Mouse (Mus musculus) neural tube, embryonic 15.5 days (tissue): ENCODE results near the gene Thop1. TPM values are rescaled to one million over a fixed set of nuclear protein-coding genes. Genes with fewer than 3 reads are reported as not detected.

Experiments used
- ATAC-seq: fragments of 200-750 bp; cut with Nextera tagmentation; 2 replicates; pipeline ENCODE4 v1.8.0; 2017; ENCODE audit warnings: mild to moderate bottlenecking, moderate TSS enrichment, moderate library complexity; ENCODE audit not compliant: low FRiP score
- H3K27ac ChIP-seq: fragments of 300-500 bp; sonication (generic); replicated peaks from 2 replicates; pipeline ENCODE4 v1.5.1; 2015; ENCODE audit warnings: mild to moderate bottlenecking, inconsistent platforms
- H3K27me3 ChIP-seq: fragments of 300-500 bp; sonication (generic); replicated peaks from 2 replicates; pipeline ENCODE4 v1.6.1; 2015; ENCODE audit warnings: inconsistent platforms
- H3K36me3 ChIP-seq: fragments of 300-500 bp; sonication (generic); 2 replicates; pipeline ENCODE4 v1.6.1; 2015; ENCODE audit warnings: inconsistent platforms
- H3K4me1 ChIP-seq: fragments of 300-500 bp; sonication (generic); 2 replicates; pipeline ENCODE4 v1.6.1; 2015; ENCODE audit warnings: inconsistent platforms
- H3K4me2 ChIP-seq: fragments of 300-500 bp; sonication (generic); 2 replicates; pipeline ENCODE4 v1.6.1; 2015; ENCODE audit warnings: inconsistent platforms, mild to moderate bottlenecking, moderate library complexity
- H3K4me3 ChIP-seq: fragments of 300-500 bp; sonication (generic); replicated peaks from 2 replicates; pipeline ENCODE4 v1.5.1; 2015; ENCODE audit warnings: mild to moderate bottlenecking, inconsistent platforms
- H3K9ac ChIP-seq: fragments of 300-500 bp; sonication (generic); replicated peaks from 2 replicates; pipeline ENCODE4 v1.6.1; 2015; ENCODE audit warnings: mild to moderate bottlenecking, inconsistent platforms
- H3K9me3 ChIP-seq: fragments of 300-500 bp; sonication (generic); replicated peaks from 2 replicates; pipeline ENCODE4 v1.6.1; 2016; ENCODE audit warnings: inconsistent platforms
- WGBS: fragments of 180-500 bp; shearing (Covaris S2); methylation state at CpG from one replicate; pipeline ENCODE4 v1.1.7; 2015; ENCODE audit warnings: mixed read lengths; 5-methylcytosine and 5-hydroxymethylcytosine counted together
- polyA plus RNA-seq: library from polyadenylated mRNA; unstranded; fragments of >200 nt; fragmentation: Nextera tagmentation; extraction: Ambion mirVana; gene quantifications from 2 replicates; pipeline ENCODE4 v1.2.1, GENCODE M21; 2015

Gene Thop1
- polyA plus RNA-seq, 1 experiment from 2014 or later = 44.3 TPM

GRCm38 (mm10) chr10:81082168-81082960 is 12.5 kb downstream of the Thop1 start:
- Histone ChIP-seq H3K36me3 (peaks cover 58% of the 10 kb centered on the region), H3K4me1 (no peaks in the 10 kb centered on the region), H3K27me3 (no peaks in the 10 kb centered on the region), H3K4me2 (no peak overlapping the region), H3K9me3 (no peaks in the 10 kb centered on the region), H3K27ac (no peak overlapping the region), H3K4me3 (no peak overlapping the region), H3K9ac (no peak overlapping the region)
- WGBS = 85% methylated on average over 7 of the region's 7 CpGs
- ATAC-seq = peak; percentile 40

DNA sequence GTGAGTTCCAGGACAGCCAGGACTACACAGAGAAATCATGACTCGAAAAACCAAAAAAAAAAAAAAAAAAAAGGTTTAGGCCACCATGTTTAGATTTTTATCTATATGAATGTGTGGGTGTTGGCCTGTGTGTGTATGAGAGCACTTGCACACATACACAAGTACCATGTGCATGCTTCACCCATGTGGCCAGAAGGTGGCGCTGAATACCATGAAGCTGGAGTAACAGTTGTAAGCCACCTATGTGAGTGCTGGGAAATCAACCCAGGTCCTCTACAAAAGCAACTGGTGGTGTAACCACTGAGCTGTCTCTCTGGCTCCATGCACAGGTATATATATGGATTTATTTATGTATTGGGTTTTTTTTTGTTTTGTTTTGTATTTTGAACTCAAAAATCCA is 17.2 kb downstream of the Thop1 start:
- ATAC-seq = no peak
- Histone ChIP-seq H3K9me3 (no peaks in the 10 kb centered on the region), H3K27ac (no peak overlapping the region), H3K4me3 (no peak overlapping the region), H3K4me1 (peaks cover 6% of the 10 kb centered on the region), H3K4me2 (no peak overlapping the region), H3K36me3 (peaks cover 11% of the 10 kb centered on the region), H3K27me3 (no peaks in the 10 kb centered on the region), H3K9ac (no peak overlapping the region)
- 48% methylated on average over 2 of the region's 2 CpGs for WGBS

- H3K4me1 ChIP-seq = peaks cover 6% of the 10 kb centered on the region
- H3K9me3 ChIP-seq = no peaks in the 10 kb centered on the region
- H3K4me2 ChIP-seq = no peak overlapping the region
- H3K27me3 ChIP-seq = peaks cover 5% of the 10 kb centered on the region; the same call in 1 of the 2 replicates
- no peak overlapping the region for H3K27ac ChIP-seq
- no peak; the same call in 1 of the 2 replicates for ATAC-seq
- no peak overlapping the region for H3K9ac ChIP-seq
- H3K36me3 ChIP-seq = no peaks in the 10 kb centered on the region
- no peak overlapping the region for H3K4me3 ChIP-seq
- 68% methylated on average over 2 of the region's 2 CpGs for WGBS
These were observed 19.4 kb downstream of the Thop1 start for GRCm38 (mm10) chr10:81089216-81089615.

GRCm38 (mm10) chr10:81090621-81091020 is 20.8 kb downstream of the Thop1 start:
- Histone ChIP-seq H3K4me2 (no peak overlapping the region), H3K4me1 (peaks cover 6% of the 10 kb centered on the region), H3K27ac (no peak overlapping the region), H3K27me3 (peaks cover 5% of the 10 kb centered on the region; the same call in 1 of the 2 replicates), H3K9ac (no peak overlapping the region), H3K9me3 (no peaks in the 10 kb centered on the region), H3K36me3 (no peaks in the 10 kb centered on the region), H3K4me3 (no peak overlapping the region)
- WGBS = 77% methylated on average over 7 of the region's 7 CpGs
- ATAC-seq = no peak

DNA sequence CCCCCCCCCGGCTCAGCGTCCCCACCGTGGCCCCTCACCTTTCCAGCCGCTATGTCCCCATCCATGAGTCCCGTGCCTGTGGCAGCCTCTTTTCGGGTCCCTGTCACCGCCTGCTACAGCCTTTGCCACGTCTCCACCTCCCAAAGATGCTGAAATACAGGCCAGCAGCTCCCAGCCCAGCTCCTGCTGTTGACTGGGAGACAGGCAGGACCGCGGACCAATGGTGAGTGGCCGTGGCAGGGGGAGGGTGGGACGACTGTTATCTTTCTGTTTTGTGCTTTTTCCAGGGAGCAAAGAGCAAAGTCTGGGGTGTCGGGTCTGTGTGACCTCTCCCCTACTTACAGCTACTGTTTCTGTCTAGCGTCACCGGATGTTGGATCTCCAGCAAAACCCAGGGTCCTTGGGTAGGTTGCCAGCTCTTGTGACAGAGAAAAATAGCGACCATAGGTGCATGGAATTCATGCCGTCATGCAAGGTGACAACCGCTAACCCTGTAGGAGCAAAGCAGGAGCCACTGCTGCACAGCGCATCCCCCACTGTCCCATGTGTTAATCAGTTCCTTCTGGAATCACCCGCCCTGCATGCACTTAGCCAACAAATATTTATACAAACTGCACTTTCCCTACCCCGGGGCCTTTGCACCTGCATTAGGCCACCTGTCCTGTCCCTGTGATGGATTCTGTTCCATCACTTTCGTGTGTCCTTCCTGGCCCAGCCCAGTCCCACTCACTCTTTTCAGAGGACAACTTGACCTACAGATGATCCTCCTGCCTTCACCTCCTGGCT is 22.8 kb downstream of the Thop1 start:
- H3K4me1 ChIP-seq = peaks cover 6% of the 10 kb centered on the region
- H3K4me3 ChIP-seq = no peak overlapping the region
- no peak overlapping the region for H3K27ac ChIP-seq
- H3K36me3 ChIP-seq = no peaks in the 10 kb centered on the region
- no peaks in the 10 kb centered on the region for H3K9me3 ChIP-seq
- H3K27me3 ChIP-seq = peaks cover 5% of the 10 kb centered on the region; the same call in 1 of the 2 replicates
- ATAC-seq = no peak
- H3K9ac ChIP-seq = no peak overlapping the region
- H3K4me2 ChIP-seq = no peak overlapping the region
- WGBS = 61% methylated on average over 22 of the region's 22 CpGs

DNA sequence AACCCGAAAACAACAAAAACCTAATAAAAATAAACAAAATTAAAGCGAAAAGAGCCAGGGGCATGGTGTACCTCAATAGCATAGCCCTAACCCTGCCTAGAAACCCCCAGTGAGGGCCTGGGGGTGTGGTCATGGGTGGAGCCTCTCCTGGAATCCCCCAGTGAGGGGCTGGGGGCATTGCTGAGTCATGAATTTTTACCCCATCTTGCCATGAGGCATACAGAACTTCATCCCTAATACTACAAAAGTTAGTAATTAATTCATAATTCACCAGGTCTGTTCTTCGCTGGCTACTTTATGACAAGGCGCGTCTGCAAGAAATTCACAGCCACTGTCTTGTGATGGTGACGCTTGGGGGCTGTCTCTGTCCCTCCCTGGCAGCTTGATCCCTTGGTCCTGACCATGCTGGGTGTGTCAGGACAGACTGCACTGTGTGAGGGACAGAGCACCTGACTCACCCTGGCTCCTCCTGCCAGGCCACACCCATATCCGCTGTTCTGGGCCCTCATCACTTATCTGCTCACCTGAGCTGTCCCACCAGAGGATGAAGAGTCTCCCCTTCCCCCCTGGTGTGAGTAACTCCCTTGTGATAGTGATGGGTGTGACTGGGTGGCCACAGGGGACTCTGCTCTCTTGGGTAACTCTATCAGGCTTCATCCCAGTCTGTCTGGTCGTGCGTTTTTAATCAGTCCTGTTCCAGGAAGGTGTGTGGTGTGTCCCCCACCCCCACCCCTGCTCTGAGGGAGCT is 25.3 kb downstream of the Thop1 start:
- ATAC-seq = no peak
- Histone ChIP-seq H3K9ac (no peak overlapping the region), H3K27me3 (peaks cover 5% of the 10 kb centered on the region; the same call in 1 of the 2 replicates), H3K4me1 (no peaks in the 10 kb centered on the region), H3K36me3 (no peaks in the 10 kb centered on the region), H3K27ac (no peak overlapping the region), H3K4me3 (no peak overlapping the region), H3K4me2 (no peak overlapping the region), H3K9me3 (no peaks in the 10 kb centered on the region)
- 56% methylated on average over 9 of the region's 9 CpGs for WGBS

DNA sequence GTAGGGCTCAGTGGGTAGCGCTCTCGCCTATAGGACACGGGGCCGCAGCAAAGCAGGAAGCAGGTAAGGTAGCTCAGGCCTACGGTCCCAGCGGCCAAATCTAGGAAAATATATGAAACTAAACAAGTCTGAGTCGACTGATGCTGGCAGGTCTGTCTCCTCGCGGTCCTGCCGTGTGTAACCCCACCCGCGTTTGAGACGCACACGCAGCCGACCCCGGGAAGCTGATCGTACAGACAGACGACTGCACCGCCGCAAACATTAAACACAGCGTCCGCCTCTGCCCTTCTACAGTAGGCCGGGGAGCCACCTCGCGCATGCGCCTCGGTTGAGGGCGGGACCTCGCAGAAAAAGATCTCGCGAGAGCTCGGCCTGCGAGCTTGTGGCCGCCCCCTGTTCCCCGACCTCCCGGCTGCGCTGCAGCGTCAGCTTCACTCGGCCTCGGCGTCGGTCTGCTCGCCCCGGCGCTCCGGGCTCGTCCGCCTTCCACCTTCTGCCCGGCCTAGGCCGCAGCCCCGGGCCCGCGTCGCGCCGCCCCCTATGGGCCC is 35.8 kb downstream of the Thop1 start, which contains the start of gene Map2k2:
Gene Map2k2, plus strand, starts transcription at position 351 of the 548 bp plus-strand sequence.
- WGBS = under 1% methylated on average over 51 of the region's 56 CpGs
- peak; percentile 96 for ATAC-seq

DNA sequence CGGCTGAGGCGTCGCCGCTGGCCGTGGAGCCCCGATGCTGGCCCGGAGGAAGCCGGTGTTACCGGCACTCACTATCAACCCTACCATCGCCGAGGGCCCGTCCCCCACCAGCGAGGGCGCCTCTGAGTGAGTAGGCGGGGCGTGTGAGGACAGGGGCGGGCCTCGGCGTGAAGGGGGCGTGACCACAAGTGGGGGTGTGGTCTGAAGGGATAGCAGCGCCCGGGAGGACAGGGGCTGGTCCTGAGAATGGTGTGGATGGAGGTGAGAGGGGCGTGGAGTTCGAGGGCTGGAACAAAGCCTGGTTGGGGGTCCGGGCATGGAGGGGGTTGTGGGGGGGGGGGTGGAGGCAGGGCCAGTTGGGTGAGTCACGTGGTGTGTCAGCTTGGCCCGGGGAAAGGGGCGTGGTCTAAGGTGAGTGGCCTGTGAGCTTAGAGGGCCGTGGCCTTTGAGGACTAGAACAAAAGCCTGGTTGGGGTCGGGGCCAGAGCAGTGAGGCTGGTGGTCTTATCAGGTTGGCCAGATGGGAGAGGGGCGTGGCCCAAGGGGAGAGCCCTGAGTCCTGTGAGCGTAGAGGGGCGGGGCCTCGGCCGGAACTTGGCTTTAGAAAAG is 36.4 kb downstream of the Thop1 start:
- Histone ChIP-seq H3K4me2 (peak overlapping the region; percentile 84), H3K9ac (peak overlapping the region; percentile 100), H3K4me1 (peaks cover 28% of the 10 kb centered on the region), H3K4me3 (peak overlapping the region; percentile 100), H3K27me3 (no peaks in the 10 kb centered on the region), H3K27ac (peak overlapping the region; percentile 100), H3K9me3 (no peaks in the 10 kb centered on the region), H3K36me3 (peaks cover 29% of the 10 kb centered on the region)
- peak; percentile 93 for ATAC-seq
- WGBS = under 1% methylated on average over 34 of the region's 35 CpGs

More for the DNA sequence above, 35.8 kb downstream of the Thop1 start, which contains the start of gene Map2k2:
- Histone ChIP-seq H3K27ac (peak within 1 kb of the TSS; percentile 100), H3K9me3 (no peaks in the 10 kb centered on the region), H3K4me1 (peaks cover 28% of the 10 kb centered on the region), H3K9ac (peak within 1 kb of the TSS; percentile 100), H3K27me3 (no peaks in the 10 kb centered on the region), H3K36me3 (peaks cover 24% of the 10 kb centered on the region), H3K4me3 (peak within 1 kb of the TSS; percentile 100), H3K4me2 (peak within 1 kb of the TSS; percentile 84)

- ATAC-seq = no peak
These were observed 43.1 kb downstream of the Thop1 start for GRCm38 (mm10) chr10:81112946-81113345.

GRCm38 (mm10) chr10:81119625-81120024 is 49.8 kb downstream of the Thop1 start:
- 93% methylated on average over 10 of the region's 10 CpGs for WGBS
- no peaks in the 10 kb centered on the region for H3K9me3 ChIP-seq
- no peaks in the 10 kb centered on the region for H3K4me1 ChIP-seq
- no peak overlapping the region for H3K4me3 ChIP-seq
- H3K27ac ChIP-seq = no peak overlapping the region
- H3K27me3 ChIP-seq = no peaks in the 10 kb centered on the region
- no peak for ATAC-seq
- H3K36me3 ChIP-seq = peaks cover 95% of the 10 kb centered on the region
- H3K9ac ChIP-seq = no peak overlapping the region
- H3K4me2 ChIP-seq = no peak overlapping the region

More at GRCm38 (mm10) chr10:81112946-81113345, 43.1 kb downstream of the Thop1 start:
- WGBS = 97% methylated on average over 6 of the region's 6 CpGs
- Histone ChIP-seq H3K4me2 (no peak overlapping the region), H3K4me1 (0 out of 2 replicates have a peak, but pooled peaks cover 4% of the 10 kb centered on the region), H3K9me3 (no peaks in the 10 kb centered on the region), H3K4me3 (no peak overlapping the region), H3K9ac (no peak overlapping the region), H3K27me3 (no peaks in the 10 kb centered on the region), H3K36me3 (peaks cover 89% of the 10 kb centered on the region), H3K27ac (no peak overlapping the region)

DNA sequence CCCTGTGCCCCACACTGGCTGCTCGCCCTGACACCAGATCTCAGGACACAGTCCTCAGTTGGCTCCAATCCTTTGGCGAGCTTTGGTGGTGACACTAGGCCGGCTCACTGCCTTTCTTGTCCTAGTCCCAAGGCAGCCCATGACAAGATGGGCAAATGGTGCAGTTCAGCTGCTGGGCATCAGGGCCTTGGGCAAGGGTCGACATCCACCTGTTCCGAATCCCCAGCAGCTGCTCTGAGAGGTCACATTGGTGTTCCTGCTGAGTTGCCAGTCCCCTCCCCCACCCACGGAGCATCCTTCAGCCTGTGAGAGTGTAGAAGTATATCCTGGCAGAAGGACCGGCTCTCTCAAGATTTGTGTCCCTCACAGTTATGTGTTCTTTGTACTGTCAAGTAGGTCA is 50.8 kb downstream of the Thop1 start:
- WGBS = 91% methylated on average over 7 of the region's 7 CpGs
- Histone ChIP-seq H3K4me1 (no peaks in the 10 kb centered on the region), H3K9me3 (no peaks in the 10 kb centered on the region), H3K36me3 (peaks cover 84% of the 10 kb centered on the region), H3K4me2 (no peak overlapping the region), H3K27ac (no peak overlapping the region), H3K4me3 (no peak overlapping the region), H3K27me3 (no peaks in the 10 kb centered on the region), H3K9ac (no peak overlapping the region)
- no peak for ATAC-seq
